Mouse (Mus musculus): ENCODE data around the gene Reck.

Reck gene

DNA sequence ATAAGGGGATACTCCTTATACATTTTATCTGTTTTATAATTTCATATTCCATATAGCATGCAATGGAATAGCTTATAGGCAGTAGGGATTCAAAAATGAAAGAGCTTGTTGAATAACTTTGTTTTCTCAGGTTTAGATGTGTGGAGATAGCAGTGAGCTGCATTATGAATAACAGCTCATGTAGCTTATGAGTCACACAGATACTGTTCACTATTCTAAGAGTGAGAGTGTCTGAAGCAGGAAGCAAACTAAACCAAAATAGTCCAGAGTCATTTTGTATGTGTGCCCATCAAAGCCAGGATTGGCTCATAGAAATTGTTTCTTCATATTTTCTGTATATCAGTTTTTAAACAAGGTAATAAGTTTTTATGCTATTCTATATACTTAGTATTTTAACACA is 21.9 kb downstream of the Reck start:
- in situ Hi-C loops (cut with MboI; ENCODE audit: unreplicated experiment in 2 of 2): no loop called here

DNA sequence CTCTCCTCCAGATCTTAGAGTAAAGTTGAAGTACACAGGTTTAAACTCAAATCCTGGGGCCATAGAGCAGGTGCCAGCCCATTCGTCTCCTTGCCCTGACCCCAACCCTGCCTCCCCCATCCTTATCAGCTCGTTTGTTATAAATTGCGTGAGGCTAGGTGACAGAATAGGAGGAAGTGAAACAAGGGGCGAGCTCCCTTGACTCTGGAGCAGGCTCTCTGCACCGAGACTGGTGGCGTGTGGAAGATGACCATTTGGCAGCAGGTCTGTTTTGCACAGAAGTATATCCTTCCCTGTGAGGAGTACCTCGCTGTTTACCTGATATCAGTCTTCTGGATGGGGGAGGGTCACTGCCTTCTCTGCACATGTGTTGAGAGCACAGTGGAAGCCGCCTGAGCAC is 23.9 kb downstream of the Reck start:
- in situ Hi-C loops (cut with MboI; ENCODE audit: unreplicated experiment in 2 of 2): no loop called here

DNA sequence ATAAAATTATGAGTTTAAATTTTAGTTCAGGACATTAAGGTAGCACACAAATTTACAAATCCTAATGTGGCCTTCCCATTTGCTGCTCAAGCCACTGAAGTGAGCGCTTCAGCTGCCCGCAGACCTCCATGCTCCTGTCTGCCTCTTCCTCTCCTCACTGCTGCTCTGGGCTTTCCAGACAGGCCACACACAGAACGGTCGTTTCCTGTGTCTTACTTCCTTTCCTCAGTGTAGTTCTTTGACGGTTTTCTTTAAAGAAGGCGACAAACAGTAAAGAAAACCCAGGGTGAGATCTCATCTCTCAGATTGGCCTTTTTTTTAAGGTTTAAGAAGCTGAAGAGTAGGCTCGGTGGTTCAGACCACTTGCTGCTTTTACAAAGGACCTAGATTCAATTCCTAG is 28.4 kb downstream of the Reck start:
- in situ Hi-C loops (cut with MboI; ENCODE audit: unreplicated experiment in 2 of 2): no loop called here

- in situ Hi-C loops (cut with MboI; ENCODE audit: unreplicated experiment in 2 of 2): loop anchor here in 1 of 2 experiments (5.0 kb wide), 1 partner anchor 216 kb away; no protein-coding TSS in a partner anchor
Measured at GRCm38 (mm10) chr4:43906443-43906842, 31.1 kb downstream of the Reck start.

GRCm38 (mm10) chr4:43918221-43918620 is 42.9 kb downstream of the Reck start:
- in situ Hi-C loops (cut with MboI; ENCODE audit: unreplicated experiment in 2 of 2): no loop called here

DNA sequence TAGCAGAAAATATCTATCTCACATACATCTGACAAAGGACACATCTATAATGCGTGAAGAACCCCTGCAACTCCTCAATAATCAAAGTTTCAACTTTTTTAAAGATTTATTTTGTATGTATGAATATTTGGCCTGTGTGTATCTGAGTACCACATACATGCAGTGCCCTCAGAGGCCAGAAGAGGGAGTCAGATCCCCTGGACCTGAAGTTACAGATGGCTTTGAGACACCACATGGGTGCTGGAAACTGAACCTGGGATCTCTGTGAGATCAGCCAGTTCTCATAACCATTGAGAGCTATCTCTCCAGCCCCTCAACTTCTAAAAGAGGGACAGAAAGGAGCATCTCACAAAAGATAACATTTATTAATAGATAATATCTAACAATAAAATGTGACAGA is 45.3 kb downstream of the Reck start:
- in situ Hi-C loops (cut with MboI; ENCODE audit: unreplicated experiment in 2 of 2): loop anchor here (10.0 kb wide), 2 partner anchors 204 to 374 kb away; no protein-coding TSS in a partner anchor

- in situ Hi-C loops (cut with MboI; ENCODE audit: unreplicated experiment in 2 of 2): loop anchor here (5.0 to 10.0 kb wide), 3 partner anchors 57 to 370 kb away; partner anchors contain the start of gene Ccin (in 2 of the 2)
Measured at GRCm38 (mm10) chr4:43925125-43925524, 49.8 kb downstream of the Reck start.

DNA sequence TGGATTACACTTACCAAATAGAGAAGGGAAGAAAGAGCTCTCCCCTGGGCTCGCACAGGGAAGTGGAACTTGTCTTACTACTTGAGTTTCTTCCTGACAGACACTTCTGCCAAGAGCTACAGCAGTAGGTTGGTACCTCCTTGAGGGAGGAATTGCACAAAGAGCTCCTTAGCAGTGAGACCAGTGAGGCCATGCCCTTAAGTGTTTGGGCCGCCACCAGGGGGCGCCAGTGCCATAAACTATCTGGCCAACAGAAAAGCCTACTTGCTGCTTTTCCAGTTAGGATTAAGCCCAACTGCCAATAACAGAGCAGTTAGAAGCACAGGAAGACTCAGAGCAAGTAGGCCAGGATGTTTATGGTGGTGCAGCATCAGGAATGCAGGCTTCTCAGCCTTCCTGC is 50.4 kb downstream of the Reck start:
- in situ Hi-C loops (cut with MboI; ENCODE audit: unreplicated experiment in 2 of 2): loop anchor here (5.0 to 10.0 kb wide), 3 partner anchors 57 to 369 kb away; partner anchors contain the start of gene Ccin (in 2 of the 2)

- in situ Hi-C loops (cut with MboI; ENCODE audit: unreplicated experiment in 2 of 2): loop anchor here (5.0 to 10.0 kb wide), 3 partner anchors 54 to 367 kb away; partner anchors contain the start of gene Ccin (in 2 of the 2)
Measured at GRCm38 (mm10) chr4:43927826-43928225, 52.5 kb downstream of the Reck start.

- in situ Hi-C loops (cut with MboI; ENCODE audit: unreplicated experiment in 2 of 2): no loop called here
Measured at GRCm38 (mm10) chr4:43931877-43932276, 56.5 kb downstream of the Reck start.

- in situ Hi-C loops (cut with MboI; ENCODE audit: unreplicated experiment in 2 of 2): no loop called here
Measured at GRCm38 (mm10) chr4:43936186-43936585, 60.9 kb downstream of the Reck start.

DNA sequence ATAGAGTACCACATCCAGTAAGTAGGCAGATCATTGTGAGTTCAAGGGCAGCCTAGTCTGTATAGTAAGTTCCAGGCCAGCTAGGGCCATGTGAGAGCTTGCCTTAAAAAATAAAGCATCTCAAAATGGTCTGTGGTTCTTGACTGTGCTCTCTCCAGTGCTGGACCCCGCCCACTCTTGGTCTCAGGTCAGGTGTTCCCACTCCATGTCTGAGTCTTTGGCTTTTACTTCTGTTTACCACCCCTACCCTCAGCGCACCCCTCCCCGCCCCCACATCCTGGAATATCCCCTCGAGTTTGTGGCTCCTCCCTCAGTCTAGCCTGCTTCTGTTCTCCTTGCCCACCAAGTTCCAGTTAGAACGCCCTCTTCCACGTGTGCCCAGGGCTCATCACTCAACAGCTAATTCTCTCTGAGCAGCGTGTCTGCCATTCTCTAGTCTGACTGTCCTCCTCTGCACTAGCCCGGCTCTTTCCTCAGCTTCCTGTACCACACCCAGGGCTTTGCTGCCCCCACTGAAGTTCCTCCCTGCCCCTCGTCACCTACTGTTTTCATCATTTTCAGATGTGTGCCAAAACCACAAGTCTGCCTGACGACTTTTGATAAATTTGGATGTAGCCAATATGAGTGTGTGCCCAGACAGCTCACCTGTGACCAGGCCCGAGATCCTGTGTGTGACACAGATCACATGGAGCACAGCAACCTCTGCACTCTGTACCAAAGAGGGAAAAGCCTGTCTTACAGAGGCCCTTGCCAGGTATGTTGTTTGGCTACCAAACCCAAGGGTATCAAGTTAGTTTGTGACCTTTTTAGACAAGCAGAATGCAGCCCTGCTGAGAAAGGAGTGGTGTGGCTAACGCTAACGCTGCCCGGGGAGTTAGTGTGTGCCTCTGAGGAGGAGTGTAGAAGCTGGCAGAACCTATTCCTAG is 61.7 kb downstream of the Reck start:
- in situ Hi-C loops (cut with MboI; ENCODE audit: unreplicated experiment in 2 of 2): no loop called here

DNA sequence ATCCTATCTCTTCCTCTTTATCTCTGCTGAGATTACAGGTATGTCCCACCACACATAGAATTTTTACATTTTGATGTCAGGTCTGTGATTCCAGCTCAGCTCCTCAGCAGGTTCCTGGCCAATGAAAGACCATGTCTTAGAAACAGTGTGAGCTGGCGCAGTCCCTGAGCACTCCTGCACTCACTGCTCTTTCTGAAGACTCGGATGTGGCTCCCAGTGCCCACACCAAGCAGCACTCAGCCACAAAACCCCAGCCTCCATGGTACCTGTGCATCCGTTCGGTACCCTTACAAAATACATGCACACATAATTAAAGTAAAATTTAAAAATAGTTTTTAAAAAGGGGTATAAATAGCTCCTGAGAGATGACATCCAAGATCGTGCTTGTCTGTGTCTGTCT is 66.0 kb downstream of the Reck start:
- in situ Hi-C loops (cut with MboI; ENCODE audit: unreplicated experiment in 2 of 2): no loop called here

GRCm38 (mm10) chr4:43942421-43942820 is 67.1 kb downstream of the Reck start:
- in situ Hi-C loops (cut with MboI; ENCODE audit: unreplicated experiment in 2 of 2): no loop called here

GRCm38 (mm10) chr4:43947571-43947970 is 72.2 kb downstream of the Reck start:
- in situ Hi-C loops (cut with MboI; ENCODE audit: unreplicated experiment in 2 of 2): no loop called here

GRCm38 (mm10) chr4:43957292-43957845 is 82.0 kb downstream of the Reck start, which contains the start of gene Glipr2:
Gene Glipr2 (plus strand): TSS chr4:43957401.
- in situ Hi-C loops (cut with MboI; ENCODE audit: unreplicated experiment in 2 of 2): loop anchor here in 1 of 2 experiments (5.0 kb wide), 1 partner anchor 55 kb away; no protein-coding TSS in a partner anchor

- in situ Hi-C loops (cut with MboI; ENCODE audit: unreplicated experiment in 2 of 2): loop anchor here in 1 of 2 experiments (5.0 kb wide), 1 partner anchor 54 kb away; no protein-coding TSS in a partner anchor
Measured at GRCm38 (mm10) chr4:43957846-43958461, 82.6 kb downstream of the Reck start.

DNA sequence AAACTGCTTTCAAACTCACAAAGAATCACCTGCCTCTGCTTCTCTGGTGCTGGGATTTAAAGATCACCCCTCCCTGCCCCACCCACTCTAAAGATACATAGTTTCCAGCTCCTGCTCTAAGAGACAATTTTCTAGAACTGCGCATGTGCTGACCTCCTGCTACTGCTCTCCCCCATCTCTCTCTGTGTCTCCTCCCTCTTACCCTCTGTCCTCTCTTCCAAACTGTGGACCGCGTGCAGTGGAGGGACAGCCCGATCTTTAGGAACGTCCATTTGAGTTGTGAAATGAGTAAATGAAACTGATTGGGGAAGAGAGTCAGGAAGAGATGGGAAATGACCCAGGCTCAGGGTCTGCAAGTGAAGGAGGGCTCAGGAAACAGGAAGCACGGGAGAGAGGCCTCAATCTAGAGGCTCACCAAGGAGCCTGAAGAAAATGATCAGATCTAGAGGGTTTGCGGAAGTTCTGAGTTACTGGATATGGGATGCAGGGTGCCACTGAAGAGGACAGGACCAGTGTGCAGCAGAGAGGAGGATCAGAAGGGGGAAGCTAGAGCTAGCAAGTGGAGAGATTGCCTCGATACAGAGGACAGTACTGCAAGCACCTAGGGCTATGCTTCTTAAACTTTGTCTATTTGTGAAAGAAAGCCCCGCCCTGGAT is 84.3 kb downstream of the Reck start:
- in situ Hi-C loops (cut with MboI; ENCODE audit: unreplicated experiment in 2 of 2): loop anchor here in 1 of 2 experiments (5.0 to 10.0 kb wide), 2 partner anchors 53 to 505 kb away; partner anchors contain the start of gene Cd72

DNA sequence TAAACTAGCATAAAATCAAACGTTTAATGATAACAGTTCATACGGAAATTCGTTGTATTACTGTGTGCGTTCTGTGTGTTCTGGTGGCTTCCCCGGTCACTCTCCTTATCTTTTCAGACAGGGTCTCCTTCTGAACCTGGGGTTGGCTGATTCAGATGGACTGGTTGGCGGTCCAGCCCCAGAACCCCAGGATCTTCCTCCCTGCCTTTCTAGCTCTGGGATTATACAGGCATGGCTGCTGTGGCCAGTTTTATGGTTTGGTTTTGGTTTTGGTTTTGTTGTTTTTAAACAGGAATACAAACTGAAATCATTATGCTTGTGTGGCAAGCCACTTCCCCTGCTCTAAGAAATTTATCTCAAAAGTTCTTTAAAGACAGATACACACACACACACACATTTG is 84.9 kb downstream of the Reck start:
- in situ Hi-C loops (cut with MboI; ENCODE audit: unreplicated experiment in 2 of 2): loop anchor here in 1 of 2 experiments (10.0 kb wide), 1 partner anchor 505 kb away; the partner anchor contains the start of gene Cd72

DNA sequence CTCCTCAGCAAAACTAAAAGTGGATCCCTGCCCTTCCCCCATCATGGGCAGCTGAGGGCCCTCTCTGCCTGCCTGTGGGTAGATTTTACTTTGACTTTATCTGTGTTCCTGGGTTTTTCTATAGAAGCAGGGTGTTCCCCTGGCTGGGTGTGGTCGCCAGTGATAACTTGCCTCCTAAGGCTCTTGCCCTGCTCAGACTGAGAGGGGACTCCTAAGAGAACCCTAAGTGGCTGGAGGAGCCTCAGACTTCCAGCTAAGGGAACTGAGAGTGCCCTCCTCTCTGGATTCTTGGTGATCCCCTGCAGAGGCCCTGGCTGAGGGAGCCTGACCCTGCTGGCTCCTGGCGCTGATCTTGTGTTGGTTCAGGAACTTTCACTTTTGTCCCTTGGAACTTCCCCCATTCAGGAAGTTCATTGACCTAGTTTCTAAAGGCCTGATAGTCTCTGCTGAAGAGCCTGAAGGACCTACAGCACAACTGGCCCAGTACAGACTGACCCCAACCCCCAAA is 89.0 kb downstream of the Reck start:
- in situ Hi-C loops (cut with MboI; ENCODE audit: unreplicated experiment in 2 of 2): loop anchor here in 1 of 2 experiments (10.0 kb wide), 1 partner anchor 510 kb away; the partner anchor contains the start of gene Cd72

Data from v-Abl transformed pro-B cells (cell line).